Mouse (Mus musculus): ENCODE results near the gene Hist1h4m. TPM values are rescaled to one million over a fixed set of nuclear protein-coding genes. Genes with fewer than 3 reads are reported as not detected.
"Not testable (repeated sequence)": the region's sequence is repeated elsewhere in the genome, so short reads cannot be mapped to it uniquely, and the experiment has no call there.

Hist1h4m gene
- polyA plus RNA-seq (2012; rRNA removed), result not detected in 2 replicates

DNA sequence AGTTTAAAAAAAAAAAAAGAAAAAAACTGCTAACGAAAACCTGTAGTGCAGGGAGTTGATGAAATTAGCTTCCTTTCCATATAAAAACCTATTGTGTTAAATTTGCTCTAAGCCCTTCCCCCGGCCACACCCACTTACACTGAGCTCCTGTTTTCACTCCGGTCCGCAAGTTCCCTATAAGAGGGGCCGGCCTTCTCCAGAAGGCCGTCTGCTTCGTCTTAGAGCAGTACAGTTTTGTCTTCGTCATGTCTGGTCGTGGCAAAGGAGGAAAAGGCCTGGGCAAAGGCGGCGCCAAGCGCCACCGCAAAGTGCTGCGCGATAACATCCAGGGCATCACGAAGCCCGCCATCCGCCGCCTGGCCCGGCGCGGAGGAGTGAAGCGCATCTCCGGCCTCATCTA, at the start of gene Hist1h4m:
Gene Hist1h4m (plus strand): TSS at position 208 of the 400 bp plus-strand sequence.
- peak; percentile 62 for DNase-seq
- Histone ChIP-seq H3K4me3 (ENCODE audit: control insufficient read depth, insufficient read depth, low read length) (peak within 1 kb of the TSS; percentile 31), H3K27ac (ENCODE audit: control insufficient read depth, insufficient read depth, low read length) (peak within 1 kb of the TSS; percentile 71)
- H3K4me1 ChIP-seq (replicated peaks; ENCODE audit: control insufficient read depth, insufficient read depth, low read length); H3K27me3 ChIP-seq (ENCODE audit: control insufficient read depth, insufficient read depth, low read length); H3K36me3 ChIP-seq (ENCODE audit: control insufficient read depth, insufficient read depth, low read length): not testable (repeated sequence)
- no CpG with 5 or more reads among the region's 24 CpGs for WGBS

DNA sequence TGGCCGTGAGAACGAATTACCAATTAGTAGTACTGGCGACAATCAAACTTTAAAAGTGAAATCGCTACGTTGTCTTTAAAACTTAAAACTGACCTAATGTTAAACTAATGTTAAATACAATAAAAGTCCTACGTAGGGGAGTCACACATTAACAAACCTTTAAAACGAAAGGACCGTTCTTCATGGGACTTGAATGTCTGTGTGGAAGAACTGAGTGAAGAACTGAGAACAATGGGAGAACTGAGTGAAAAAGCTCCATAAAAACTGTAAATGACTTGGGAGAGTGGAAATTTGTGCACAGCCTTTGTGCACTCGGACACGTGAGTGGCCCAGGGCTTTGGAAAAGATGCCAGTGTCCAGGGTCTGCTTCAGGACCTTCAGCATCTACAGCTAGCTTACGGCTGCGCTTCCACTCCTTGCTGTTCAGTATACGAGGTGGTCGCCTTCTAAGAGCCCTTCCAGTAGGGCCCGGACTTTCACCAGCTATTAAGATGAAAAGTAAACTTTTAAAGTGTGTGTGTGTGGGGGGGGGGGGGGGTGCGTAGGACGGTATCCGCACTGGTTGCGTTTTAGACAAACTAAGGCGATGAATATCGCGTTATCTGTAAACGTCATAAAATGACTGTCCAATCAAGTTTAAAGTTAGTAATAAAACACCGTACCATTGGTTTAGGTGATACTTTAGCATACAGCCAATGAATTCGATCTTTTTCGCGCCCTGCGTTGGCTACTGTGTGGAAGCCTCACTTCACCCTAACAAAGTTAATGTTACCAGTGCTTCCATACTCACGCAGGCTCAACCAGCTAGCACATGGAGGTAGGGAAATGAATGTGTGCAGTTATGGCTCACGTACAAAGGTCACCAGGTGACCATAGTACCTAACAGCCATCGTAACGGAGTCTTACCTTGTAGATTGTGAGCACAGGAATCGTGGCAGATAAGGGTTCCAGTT, 32.5 kb upstream of the Hist1h4m start:
- WGBS, result 2% methylated on average over 33 of the region's 33 CpGs
- H3K27ac ChIP-seq (ENCODE audit: control insufficient read depth, insufficient read depth, low read length), result peak overlapping the region; percentile 93
- H3K36me3 ChIP-seq (ENCODE audit: control insufficient read depth, insufficient read depth, low read length), result no peaks in the 10 kb centered on the region
- TF ChIP-seq CTCF (IDR thresholded peaks at IDR 0.05; ENCODE audit: borderline replicate concordance, control insufficient read depth, extremely low read depth, insufficient read depth, low read length, poor library complexity) (no peak), POLR2A (IDR thresholded peaks at IDR 0.05; ENCODE audit: control insufficient read depth, extremely low read depth, insufficient read depth, low read length, poor library complexity) (no peak)
- H3K4me1 ChIP-seq (replicated peaks; ENCODE audit: control insufficient read depth, insufficient read depth, low read length), result peaks cover 12% of the 10 kb centered on the region
- peak; percentile 73 for DNase-seq
- no peaks in the 10 kb centered on the region for H3K27me3 ChIP-seq (ENCODE audit: control insufficient read depth, insufficient read depth, low read length)
- peak overlapping the region; percentile 77 for H3K4me3 ChIP-seq (ENCODE audit: control insufficient read depth, insufficient read depth, low read length)

DNA sequence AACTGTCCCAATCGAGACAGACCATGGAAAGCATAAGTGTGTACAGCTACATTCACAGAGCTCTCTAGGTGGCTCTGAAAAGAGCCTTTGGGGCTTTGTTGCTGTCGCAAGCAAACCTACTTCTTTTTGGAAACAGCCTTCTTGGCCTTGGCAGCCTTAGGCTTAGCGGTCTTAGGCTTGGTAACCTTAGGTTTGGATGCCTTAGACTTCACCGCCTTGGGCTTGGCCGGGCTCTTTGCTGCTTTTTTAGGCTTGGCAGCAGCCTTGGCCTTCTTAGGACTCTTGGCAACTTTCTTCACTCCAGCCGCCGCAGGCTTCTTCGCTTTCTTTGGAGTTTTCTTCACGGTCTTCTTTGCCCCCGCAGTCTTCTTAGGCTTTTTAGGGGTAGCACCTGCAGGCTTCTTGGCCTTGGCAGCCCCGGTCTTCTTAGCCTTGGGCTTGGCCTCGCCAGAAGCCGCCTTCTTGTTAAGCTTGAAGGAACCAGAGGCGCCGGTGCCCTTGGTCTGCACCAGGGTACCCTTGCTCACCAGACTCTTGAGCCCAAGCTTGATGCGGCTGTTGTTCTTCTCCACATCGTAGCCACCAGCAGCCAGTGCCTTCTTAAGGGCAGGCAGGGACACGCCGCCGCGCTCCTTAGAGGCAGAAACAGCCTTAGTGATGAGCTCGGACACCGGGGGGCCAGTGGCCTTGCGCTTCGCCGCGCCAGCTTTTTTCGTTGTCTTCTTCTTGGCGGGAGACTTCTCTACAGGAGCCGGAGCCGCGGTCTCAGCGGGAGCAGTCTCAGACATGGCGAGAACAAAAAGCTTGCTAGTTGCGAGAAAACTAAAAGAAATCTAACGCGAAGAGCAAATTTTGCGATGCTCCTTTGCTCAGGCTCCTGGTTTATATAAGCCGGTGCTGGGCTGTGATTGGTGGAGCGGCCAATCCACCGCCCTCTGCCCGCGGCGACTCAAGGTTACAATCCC, 31.5 kb upstream of the Hist1h4m start, which contains the start of gene Hist1h1b:
Gene Hist1h1b (minus strand): TSS at position 859 of the 965 bp plus-strand sequence.
- Histone ChIP-seq H3K27ac (ENCODE audit: control insufficient read depth, insufficient read depth, low read length) (peak within 1 kb of the TSS; percentile 93), H3K4me3 (ENCODE audit: control insufficient read depth, insufficient read depth, low read length) (peak within 1 kb of the TSS; percentile 71), H3K4me1 (replicated peaks; ENCODE audit: control insufficient read depth, insufficient read depth, low read length) (peaks cover 14% of the 10 kb centered on the region), H3K27me3 (ENCODE audit: control insufficient read depth, insufficient read depth, low read length) (no peaks in the 10 kb centered on the region), H3K36me3 (ENCODE audit: control insufficient read depth, insufficient read depth, low read length) (no peaks in the 10 kb centered on the region)
- peak; percentile 77 for DNase-seq
- WGBS, result under 1% methylated on average over 44 of the region's 44 CpGs
- TF ChIP-seq POLR2A (IDR thresholded peaks at IDR 0.05; ENCODE audit: control insufficient read depth, extremely low read depth, insufficient read depth, low read length, poor library complexity), result peak; percentile 77
- no peak for TF ChIP-seq CTCF (IDR thresholded peaks at IDR 0.05; ENCODE audit: borderline replicate concordance, control insufficient read depth, extremely low read depth, insufficient read depth, low read length, poor library complexity)

DNA sequence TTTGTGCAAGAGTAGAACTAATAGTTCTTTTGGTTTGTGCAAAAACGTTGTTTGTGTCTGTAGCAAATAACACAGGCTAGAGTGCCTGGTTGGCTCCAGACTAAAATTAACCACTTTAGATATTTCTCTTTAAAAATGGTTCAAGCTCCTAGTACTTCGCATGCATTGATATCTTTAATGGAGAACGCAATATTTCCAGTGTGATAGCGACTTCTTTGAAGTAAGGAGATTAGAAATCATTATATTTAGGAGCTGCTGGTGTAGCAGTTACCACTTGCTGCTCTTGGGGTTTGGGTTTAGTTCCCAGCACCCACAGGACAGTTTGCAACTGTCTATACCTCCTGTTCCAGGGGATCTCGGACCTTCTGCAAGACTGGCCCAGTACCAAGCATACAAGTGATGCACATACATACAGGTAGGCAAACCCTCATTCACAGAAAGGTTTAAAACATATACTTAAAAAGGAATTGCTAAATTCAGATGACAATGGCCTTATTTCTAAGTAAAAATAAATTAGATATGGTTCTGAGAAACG, 30.5 kb upstream of the Hist1h4m start:
- no peak for DNase-seq
- WGBS, result 65% methylated on average over 6 of the region's 6 CpGs
- H3K36me3 ChIP-seq (ENCODE audit: control insufficient read depth, insufficient read depth, low read length), result no peaks in the 10 kb centered on the region
- no peaks in the 10 kb centered on the region for H3K27me3 ChIP-seq (ENCODE audit: control insufficient read depth, insufficient read depth, low read length)
- H3K27ac ChIP-seq (ENCODE audit: control insufficient read depth, insufficient read depth, low read length), result peak overlapping the region; percentile 58; the same call in 1 of the 2 replicates
- TF ChIP-seq CTCF (IDR thresholded peaks at IDR 0.05; ENCODE audit: borderline replicate concordance, control insufficient read depth, extremely low read depth, insufficient read depth, low read length, poor library complexity) (no peak), POLR2A (IDR thresholded peaks at IDR 0.05; ENCODE audit: control insufficient read depth, extremely low read depth, insufficient read depth, low read length, poor library complexity) (no peak)
- peaks cover 14% of the 10 kb centered on the region for H3K4me1 ChIP-seq (replicated peaks; ENCODE audit: control insufficient read depth, insufficient read depth, low read length)
- H3K4me3 ChIP-seq (ENCODE audit: control insufficient read depth, insufficient read depth, low read length), result no peak overlapping the region

DNA sequence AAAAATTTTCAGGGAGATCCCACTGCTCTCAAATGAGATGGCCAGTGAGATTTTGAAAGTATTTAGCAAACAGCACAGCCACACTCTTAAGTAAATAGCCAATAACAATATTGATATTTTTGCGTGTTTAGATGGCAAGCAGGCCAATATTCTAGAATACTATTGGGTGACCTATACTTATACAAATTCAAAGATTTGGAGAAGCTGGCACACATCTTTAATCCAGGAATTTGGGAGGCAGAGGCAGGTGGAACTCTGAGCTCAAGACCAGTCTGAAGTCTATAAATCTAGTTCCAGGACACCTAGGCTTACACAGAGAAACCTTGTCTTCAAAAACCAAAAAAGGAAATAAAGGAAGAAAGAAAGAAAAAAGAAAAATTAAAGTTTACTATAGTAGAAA, 29.9 kb upstream of the Hist1h4m start:
- 98% methylated on average over 1 of the region's 1 CpGs for WGBS
- TF ChIP-seq POLR2A (IDR thresholded peaks at IDR 0.05; ENCODE audit: control insufficient read depth, extremely low read depth, insufficient read depth, low read length, poor library complexity), result no peak
- no peak for TF ChIP-seq CTCF (IDR thresholded peaks at IDR 0.05; ENCODE audit: borderline replicate concordance, control insufficient read depth, extremely low read depth, insufficient read depth, low read length, poor library complexity)
- no peak for DNase-seq
- no peaks in the 10 kb centered on the region for H3K27me3 ChIP-seq (ENCODE audit: control insufficient read depth, insufficient read depth, low read length)
- H3K27ac ChIP-seq (ENCODE audit: control insufficient read depth, insufficient read depth, low read length), result no peak overlapping the region
- peaks cover 14% of the 10 kb centered on the region for H3K4me1 ChIP-seq (replicated peaks; ENCODE audit: control insufficient read depth, insufficient read depth, low read length)
- H3K36me3 ChIP-seq (ENCODE audit: control insufficient read depth, insufficient read depth, low read length), result no peaks in the 10 kb centered on the region
- no peak overlapping the region for H3K4me3 ChIP-seq (ENCODE audit: control insufficient read depth, insufficient read depth, low read length)

All from thymus, adult 2 months (tissue).